Mouse (Mus musculus) stomach, postnatal 0 days (tissue): ENCODE data around the gene C1ra. TPM values are rescaled to one million over a fixed set of nuclear protein-coding genes. Genes with fewer than 3 reads are reported as not detected.
"Not testable (repeated sequence)": the region's sequence is repeated elsewhere in the genome, so short reads cannot be mapped to it uniquely, and the experiment has no call there.

Source experiments
- ATAC-seq: fragments of 200-750 bp; cut with Nextera tagmentation; 2 replicates; pipeline ENCODE4 v1.8.0; 2017; ENCODE audit not compliant: low FRiP score, low TSS enrichment
- DNase-seq: peaks from one replicate; pipeline ENCODE4 v3.0.0-alpha.2; 2016; ENCODE audit warnings: low spot score
- H3K27ac ChIP-seq: fragments of 300-500 bp; sonication (generic); replicated peaks from 2 replicates; pipeline ENCODE4 v1.5.1; 2014; ENCODE audit warnings: mild to moderate bottlenecking, control low read depth
- H3K27me3 ChIP-seq: fragments of 300-500 bp; sonication (generic); 2 replicates; pipeline ENCODE4 v1.6.1; 2014; ENCODE audit warnings: low read length; ENCODE audit not compliant: control insufficient read depth, insufficient read depth
- H3K36me3 ChIP-seq: fragments of 300-500 bp; sonication (generic); 2 replicates; pipeline ENCODE4 v1.6.1; 2014; ENCODE audit warnings: low read length, mixed read lengths; ENCODE audit not compliant: control insufficient read depth, insufficient read depth
- H3K4me1 ChIP-seq: fragments of 300-500 bp; sonication (generic); replicated peaks from 2 replicates; pipeline ENCODE4 v1.6.1; 2014; ENCODE audit warnings: antibody characterized with exemption; ENCODE audit not compliant: control insufficient read depth, insufficient read depth
- H3K4me2 ChIP-seq: fragments of 300-500 bp; sonication (generic); replicated peaks from 2 replicates; pipeline ENCODE4 v1.6.1; 2014; ENCODE audit warnings: low read depth, mild to moderate bottlenecking, control low read depth, moderate library complexity
- H3K4me3 ChIP-seq: fragments of 300-500 bp; sonication (generic); 2 replicates; pipeline ENCODE4 v1.5.1; 2014; ENCODE audit warnings: low read depth, low read length, control low read depth
- H3K9ac ChIP-seq: fragments of 300-500 bp; sonication (generic); 2 replicates; pipeline ENCODE4 v1.6.1; 2014; ENCODE audit warnings: mild to moderate bottlenecking, low read length, control low read depth, mixed read lengths
- H3K9me3 ChIP-seq: fragments of 300-500 bp; sonication (generic); 2 replicates; pipeline ENCODE4 v1.6.1; 2016; ENCODE audit warnings: low read length; ENCODE audit not compliant: control insufficient read depth
- CTCF ChIP-seq: IDR thresholded peaks from 2 replicates; pipeline ENCODE4 v1.5.1; 2016; ENCODE audit warnings: antibody characterized with exemption, low read depth, mild to moderate bottlenecking, moderate library complexity
- EP300 ChIP-seq: optimal IDR thresholded peaks from 2 replicates; pipeline ENCODE3; 2016; ENCODE audit warnings: antibody characterized with exemption
- WGBS: fragments of 180-500 bp; shearing (Covaris S2); extraction: QIAGEN DNeasy Blood & Tissue Kit; methylation state at CpG from one replicate; pipeline ENCODE4 v1.1.7; 2014; 5-methylcytosine and 5-hydroxymethylcytosine counted together
- polyA plus RNA-seq: library from polyadenylated mRNA; unstranded; fragments of >200 nt; fragmentation: Nextera tagmentation; extraction: Ambion mirVana; gene quantifications from 2 replicates; pipeline ENCODE4 v1.2.1, GENCODE M21; 2015

Gene C1ra
- polyA plus RNA-seq, 1 experiment from 2014 or later = 15.0 TPM

- ATAC-seq (no peak), DNase-seq (no peak)
- TF ChIP-seq EP300 = no peak
- TF ChIP-seq CTCF = no peak
- H3K9me3 ChIP-seq = 0 out of 2 replicates have a peak, but pooled peaks cover 2% of the 10 kb centered on the region
- H3K27ac ChIP-seq = no peak overlapping the region
- no peaks in the 10 kb centered on the region for H3K4me1 ChIP-seq
- H3K4me2 ChIP-seq = no peak overlapping the region
- H3K4me3 ChIP-seq = no peak overlapping the region
- no peaks in the 10 kb centered on the region for H3K27me3 ChIP-seq
- H3K36me3 ChIP-seq = no peaks in the 10 kb centered on the region
- 76% methylated on average over 3 of the region's 3 CpGs for WGBS
- H3K9ac ChIP-seq = no peak overlapping the region
These were observed 36.9 kb downstream of the C1ra start for GRCm38 (mm10) chr6:124549023-124549550.

GRCm38 (mm10) chr6:124552766-124553165 is 40.6 kb downstream of the C1ra start:
- no peak overlapping the region for H3K9ac ChIP-seq
- no peak overlapping the region for H3K4me3 ChIP-seq
- no peaks in the 10 kb centered on the region for H3K36me3 ChIP-seq
- no peaks in the 10 kb centered on the region for H3K27me3 ChIP-seq
- TF ChIP-seq CTCF (no peak), EP300 (no peak)
- 67% methylated on average over 22 of the region's 22 CpGs for WGBS
- H3K4me2 ChIP-seq = no peak overlapping the region
- DNase-seq (no peak), ATAC-seq (no peak)
- H3K27ac ChIP-seq = no peak overlapping the region
- H3K4me1 ChIP-seq = no peaks in the 10 kb centered on the region
- 0 out of 2 replicates have a peak, but pooled peaks cover 2% of the 10 kb centered on the region for H3K9me3 ChIP-seq

- H3K4me2 ChIP-seq, H3K27me3 ChIP-seq, H3K9ac ChIP-seq, ATAC-seq, H3K36me3 ChIP-seq, DNase-seq, H3K4me1 ChIP-seq, H3K9me3 ChIP-seq, H3K4me3 ChIP-seq, H3K27ac ChIP-seq: not testable (repeated sequence)
- 67% methylated on average over 2 of the region's 2 CpGs for WGBS
These were observed 43.8 kb downstream of the C1ra start for GRCm38 (mm10) chr6:124555956-124556355.

GRCm38 (mm10) chr6:124561156-124561555 is 49.0 kb downstream of the C1ra start:
- WGBS = 88% methylated on average over 4 of the region's 4 CpGs
- not testable (repeated sequence) for H3K4me2 ChIP-seq, DNase-seq, H3K27me3 ChIP-seq, H3K36me3 ChIP-seq, H3K9ac ChIP-seq, H3K4me3 ChIP-seq, ATAC-seq, H3K27ac ChIP-seq, H3K4me1 ChIP-seq, H3K9me3 ChIP-seq

- ATAC-seq, H3K9me3 ChIP-seq, H3K27me3 ChIP-seq, H3K4me1 ChIP-seq, DNase-seq, H3K27ac ChIP-seq, H3K4me2 ChIP-seq, H3K9ac ChIP-seq, H3K4me3 ChIP-seq, H3K36me3 ChIP-seq: not testable (repeated sequence)
- 94% methylated on average over 2 of the region's 2 CpGs for WGBS
These were observed 49.4 kb downstream of the C1ra start for GRCm38 (mm10) chr6:124561611-124562010.

GRCm38 (mm10) chr6:124570026-124570425 is 57.8 kb downstream of the C1ra start, which contains the start of gene C1rb:
TSS of gene C1rb (plus strand) at chr6:124570294.
- H3K4me3 ChIP-seq = no peak within 1 kb of the TSS
- H3K4me1 ChIP-seq = no peaks in the 10 kb centered on the region
- WGBS = 4% methylated on average over 8 of the region's 8 CpGs
- TF ChIP-seq EP300 = no peak
- peak; percentile 93 for TF ChIP-seq CTCF
- H3K4me2 ChIP-seq = no peak within 1 kb of the TSS
- H3K27me3 ChIP-seq = no peaks in the 10 kb centered on the region
- H3K36me3 ChIP-seq = no peaks in the 10 kb centered on the region
- no peaks in the 10 kb centered on the region for H3K9me3 ChIP-seq
- no peak within 1 kb of the TSS for H3K9ac ChIP-seq
- ATAC-seq (0 out of 2 replicates have a peak, but pooled peaks have one; percentile 26), DNase-seq (peak; percentile 64)
- no peak within 1 kb of the TSS for H3K27ac ChIP-seq

Other genes starting within 250 kb of the C1ra start
- gene Cd163, start 207.7 kb upstream of the C1ra start, polyA plus RNA-seq = 1.4 and 1.6 TPM in 2 replicates
- 18.6 and 19.9 TPM in 2 replicates for gene Pex5, start 97.3 kb upstream of the C1ra start, polyA plus RNA-seq
- 1.2 and 1.5 TPM in 2 replicates for gene Clstn3, start 47.6 kb upstream of the C1ra start, polyA plus RNA-seq
- gene C1rl, start 19.3 kb upstream of the C1ra start, polyA plus RNA-seq = 1.4 and 1.6 TPM in 2 replicates
- gene C1s1, start 30.0 kb downstream of the C1ra start, polyA plus RNA-seq = 16.9 and 18.0 TPM in 2 replicates
- not detected in 2 replicates for gene C1rb, start 57.9 kb downstream of the C1ra start, polyA plus RNA-seq
- 0.05 TPM in 1 of 2 replicates, not detected in the other for gene C1s2, start 123.7 kb downstream of the C1ra start, polyA plus RNA-seq
- gene Lpcat3, start 150.6 kb downstream of the C1ra start, polyA plus RNA-seq = 78.8 and 79.6 TPM in 2 replicates
- 93.9 and 94.8 TPM in 2 replicates for gene Emg1, start 199.8 kb downstream of the C1ra start, polyA plus RNA-seq
- gene Phb2, start 199.9 kb downstream of the C1ra start, polyA plus RNA-seq = 230 and 237 TPM in 2 replicates
- gene Ptpn6, start 226.3 kb downstream of the C1ra start, polyA plus RNA-seq = 13.1 and 15.8 TPM in 2 replicates
- gene Grcc10, start 229.0 kb downstream of the C1ra start, polyA plus RNA-seq = 292 and 310 TPM in 2 replicates
- gene Gm45234, start 243.6 kb downstream of the C1ra start, polyA plus RNA-seq = not detected in 2 replicates
- gene Atn1, start 244.1 kb downstream of the C1ra start, polyA plus RNA-seq = 6.6 and 6.9 TPM in 2 replicates